Mouse (Mus musculus): ENCODE results near the gene Gm45261. TPM values are rescaled to one million over a fixed set of nuclear protein-coding genes. Genes with fewer than 3 reads are reported as not detected.
A peak's percentile ranks its signal among the peaks of the same experiment; 100 is the strongest.

Gm45261 gene
- total and polyA plus RNA-seq, 2 experiments, result not detected

DNA sequence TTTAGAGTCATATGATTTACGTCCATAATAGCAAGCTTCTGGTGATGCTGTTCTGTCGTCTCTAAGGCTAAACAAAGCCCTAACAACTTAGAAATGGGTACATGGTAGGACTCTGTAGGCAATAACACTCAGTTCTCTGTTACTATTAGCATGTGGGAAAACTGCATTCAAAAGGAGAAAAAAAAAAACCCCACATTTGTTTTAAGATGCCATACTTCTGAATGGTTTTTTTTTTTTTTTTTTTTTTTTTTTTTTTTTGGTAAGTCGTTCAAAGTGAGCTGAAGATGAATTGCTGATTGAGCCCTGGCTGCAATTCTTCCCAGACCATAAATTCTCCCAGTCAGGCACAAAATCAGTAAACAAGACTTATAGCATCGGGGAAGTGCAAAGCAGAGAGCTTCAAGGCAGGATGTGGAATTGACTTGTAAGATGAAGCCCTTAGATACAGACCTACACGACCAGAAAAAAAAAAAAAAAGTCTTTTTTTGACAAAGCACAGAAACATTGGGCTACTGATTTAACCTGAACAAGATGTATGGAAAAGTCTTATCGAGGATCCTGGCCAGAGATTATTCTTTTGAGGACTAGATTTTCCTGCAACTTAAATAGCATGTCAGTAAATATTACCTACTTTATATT, 51.7 kb downstream of the Gm45261 start:
- TF ChIP-seq CTCF (IDR thresholded peaks at IDR 0.05; ENCODE audit: low read depth, low read length) (no peak), POLR2A (IDR thresholded peaks at IDR 0.05; ENCODE audit: extremely low read depth, insufficient read depth, low read length) (no peak)
- H3K36me3 ChIP-seq (ENCODE audit: control insufficient read depth, insufficient read depth, low read length), result no peaks in the 10 kb centered on the region
- H3K4me3 ChIP-seq (ENCODE audit: insufficient read depth, low read depth, low read length), result no peak overlapping the region
- no peak for DNase-seq (ENCODE audit: extremely low read depth, low read depth, low spot score)
- H3K9ac ChIP-seq (ENCODE audit: low read depth, low read length), result no peak overlapping the region
- H3K79me2 ChIP-seq (ENCODE audit: control insufficient read depth, insufficient read depth, low read length), result no peaks in the 10 kb centered on the region
- H3K27ac ChIP-seq (replicated peaks; ENCODE audit: insufficient read depth, low read depth, low read length), result no peak overlapping the region
- H3K27me3 ChIP-seq (ENCODE audit: control insufficient read depth, insufficient read depth, low read length), result no peaks in the 10 kb centered on the region
- WGBS, result 63% methylated on average over 6 of the region's 6 CpGs
- H3K4me1 ChIP-seq (ENCODE audit: control insufficient read depth, insufficient read depth, low read length), result peaks cover 1% of the 10 kb centered on the region; the same call in 1 of the 2 replicates

DNA sequence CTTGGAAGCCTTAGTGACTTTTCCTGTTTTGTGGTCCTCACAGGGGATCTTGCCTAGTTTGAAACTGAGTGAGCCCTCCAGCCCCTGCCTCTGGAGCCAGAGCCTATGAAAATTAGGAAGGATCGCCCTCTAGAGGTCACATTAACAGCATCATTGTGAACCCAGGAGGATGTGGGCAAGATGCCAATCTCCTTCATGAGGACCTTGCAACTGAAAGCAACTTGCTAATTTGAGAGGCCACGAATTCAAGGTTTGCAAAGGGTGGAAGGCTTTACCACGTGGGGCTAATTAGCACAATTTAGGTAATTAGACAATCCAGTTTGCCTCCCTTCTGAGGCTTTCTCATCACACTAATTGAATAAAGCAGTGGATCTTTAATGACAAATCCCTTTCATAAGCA, 52.7 kb downstream of the Gm45261 start:
- peak; percentile 71 for DNase-seq (ENCODE audit: extremely low read depth, low read depth, low spot score)
- Histone ChIP-seq H3K27me3 (ENCODE audit: control insufficient read depth, insufficient read depth, low read length) (no peaks in the 10 kb centered on the region), H3K9ac (ENCODE audit: low read depth, low read length) (no peak overlapping the region), H3K79me2 (ENCODE audit: control insufficient read depth, insufficient read depth, low read length) (no peaks in the 10 kb centered on the region), H3K4me1 (ENCODE audit: control insufficient read depth, insufficient read depth, low read length) (peaks cover 1% of the 10 kb centered on the region; the same call in 1 of the 2 replicates), H3K27ac (replicated peaks; ENCODE audit: insufficient read depth, low read depth, low read length) (no peak overlapping the region), H3K4me3 (ENCODE audit: insufficient read depth, low read depth, low read length) (no peak overlapping the region), H3K36me3 (ENCODE audit: control insufficient read depth, insufficient read depth, low read length) (no peaks in the 10 kb centered on the region)
- WGBS, result 2% methylated on average over 3 of the region's 3 CpGs
- peak; percentile 55 for TF ChIP-seq CTCF (IDR thresholded peaks at IDR 0.05; ENCODE audit: low read depth, low read length)
- TF ChIP-seq POLR2A (IDR thresholded peaks at IDR 0.05; ENCODE audit: extremely low read depth, insufficient read depth, low read length), result no peak

DNA sequence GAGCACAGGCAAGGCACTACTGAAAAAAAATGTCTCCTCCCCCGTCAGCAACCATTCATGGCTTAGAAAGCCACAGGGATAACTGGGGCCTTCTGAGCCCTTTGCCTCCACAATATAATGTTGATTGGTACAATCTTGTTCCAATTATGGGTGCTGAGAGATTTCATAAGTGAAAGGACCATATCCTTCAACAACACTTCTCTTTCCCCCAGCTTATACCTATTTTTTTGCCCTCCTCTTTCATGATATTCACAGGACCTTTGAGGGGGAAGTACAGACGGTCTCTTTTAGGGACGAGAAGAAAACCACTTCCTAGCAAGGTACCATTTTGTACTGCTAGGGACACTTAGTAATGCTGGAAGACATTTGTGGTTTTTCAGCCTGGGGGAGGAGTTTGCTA, 57.1 kb downstream of the Gm45261 start:
- DNase-seq (ENCODE audit: extremely low read depth, low read depth, low spot score), result no peak
- Histone ChIP-seq H3K4me1 (ENCODE audit: control insufficient read depth, insufficient read depth, low read length) (peaks cover 1% of the 10 kb centered on the region; the same call in 1 of the 2 replicates), H3K36me3 (ENCODE audit: control insufficient read depth, insufficient read depth, low read length) (no peaks in the 10 kb centered on the region), H3K9ac (ENCODE audit: low read depth, low read length) (no peak overlapping the region), H3K27me3 (ENCODE audit: control insufficient read depth, insufficient read depth, low read length) (no peaks in the 10 kb centered on the region), H3K79me2 (ENCODE audit: control insufficient read depth, insufficient read depth, low read length) (no peaks in the 10 kb centered on the region), H3K4me3 (ENCODE audit: insufficient read depth, low read depth, low read length) (no peak overlapping the region), H3K27ac (replicated peaks; ENCODE audit: insufficient read depth, low read depth, low read length) (no peak overlapping the region)
- TF ChIP-seq POLR2A (IDR thresholded peaks at IDR 0.05; ENCODE audit: extremely low read depth, insufficient read depth, low read length), result no peak
- TF ChIP-seq CTCF (IDR thresholded peaks at IDR 0.05; ENCODE audit: low read depth, low read length), result no peak
- WGBS, result 90% methylated on average over 3 of the region's 3 CpGs

DNA sequence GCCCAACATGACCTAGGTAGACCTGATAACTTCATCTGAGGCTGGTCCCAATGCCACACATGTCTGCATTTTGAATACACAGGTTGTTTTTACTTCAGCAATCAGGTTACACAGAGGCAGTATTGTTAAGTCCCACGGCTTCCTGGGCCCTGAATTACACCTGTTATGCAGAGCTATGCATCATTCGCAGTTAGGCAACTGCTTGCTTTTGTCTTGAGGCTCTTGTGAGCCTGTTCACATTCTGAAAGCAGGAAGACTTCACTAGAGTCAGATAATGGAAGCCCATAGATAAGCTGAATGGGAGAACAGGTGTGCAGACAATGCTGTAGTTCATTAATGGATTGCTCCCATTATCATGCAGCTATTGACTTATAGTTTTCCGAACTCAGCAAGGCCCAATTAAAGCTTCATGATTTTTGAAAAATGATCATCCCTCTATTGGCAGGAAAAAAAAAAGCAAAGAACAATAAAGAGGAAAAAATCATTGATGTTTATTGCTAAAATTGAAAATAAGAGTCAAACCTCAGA, 57.8 kb downstream of the Gm45261 start:
- TF ChIP-seq CTCF (IDR thresholded peaks at IDR 0.05; ENCODE audit: low read depth, low read length), result no peak
- TF ChIP-seq POLR2A (IDR thresholded peaks at IDR 0.05; ENCODE audit: extremely low read depth, insufficient read depth, low read length), result no peak
- no peak overlapping the region for H3K27ac ChIP-seq (replicated peaks; ENCODE audit: insufficient read depth, low read depth, low read length)
- no peak for DNase-seq (ENCODE audit: extremely low read depth, low read depth, low spot score)
- H3K9ac ChIP-seq (ENCODE audit: low read depth, low read length), result no peak overlapping the region
- H3K27me3 ChIP-seq (ENCODE audit: control insufficient read depth, insufficient read depth, low read length), result no peaks in the 10 kb centered on the region
- H3K79me2 ChIP-seq (ENCODE audit: control insufficient read depth, insufficient read depth, low read length), result no peaks in the 10 kb centered on the region
- no peaks in the 10 kb centered on the region for H3K4me1 ChIP-seq (ENCODE audit: control insufficient read depth, insufficient read depth, low read length)
- H3K36me3 ChIP-seq (ENCODE audit: control insufficient read depth, insufficient read depth, low read length), result no peaks in the 10 kb centered on the region
- H3K4me3 ChIP-seq (ENCODE audit: insufficient read depth, low read depth, low read length), result no peak overlapping the region
- WGBS, result 97% methylated on average over 3 of the region's 3 CpGs

DNA sequence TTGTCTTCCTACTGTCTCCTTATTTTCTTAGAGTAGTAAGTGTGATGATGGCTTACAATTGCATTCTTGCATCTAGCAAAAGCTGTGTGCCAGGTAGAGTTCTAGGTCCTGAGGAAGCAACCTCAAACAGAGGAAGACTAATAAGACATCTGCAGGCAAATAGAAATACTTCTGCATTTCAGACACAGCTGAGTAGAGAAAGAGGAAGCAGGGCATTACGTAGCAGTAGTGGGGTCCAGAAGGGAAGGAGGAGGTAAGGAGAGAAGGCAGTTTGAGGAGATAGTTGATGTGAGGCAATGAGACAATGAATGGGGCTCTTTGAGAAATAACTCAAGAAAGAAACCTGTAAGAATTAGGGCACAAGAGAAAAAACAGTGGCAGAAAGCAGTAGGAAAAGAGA, 59.3 kb downstream of the Gm45261 start:
- no peaks in the 10 kb centered on the region for H3K36me3 ChIP-seq (ENCODE audit: control insufficient read depth, insufficient read depth, low read length)
- no peak for DNase-seq (ENCODE audit: extremely low read depth, low read depth, low spot score)
- 91% methylated on average over 1 of the region's 1 CpGs for WGBS
- no peak for TF ChIP-seq POLR2A (IDR thresholded peaks at IDR 0.05; ENCODE audit: extremely low read depth, insufficient read depth, low read length)
- TF ChIP-seq CTCF (IDR thresholded peaks at IDR 0.05; ENCODE audit: low read depth, low read length), result no peak
- no peaks in the 10 kb centered on the region for H3K4me1 ChIP-seq (ENCODE audit: control insufficient read depth, insufficient read depth, low read length)
- no peaks in the 10 kb centered on the region for H3K79me2 ChIP-seq (ENCODE audit: control insufficient read depth, insufficient read depth, low read length)
- H3K9ac ChIP-seq (ENCODE audit: low read depth, low read length), result no peak overlapping the region
- no peak overlapping the region for H3K4me3 ChIP-seq (ENCODE audit: insufficient read depth, low read depth, low read length)
- no peaks in the 10 kb centered on the region for H3K27me3 ChIP-seq (ENCODE audit: control insufficient read depth, insufficient read depth, low read length)
- H3K27ac ChIP-seq (replicated peaks; ENCODE audit: insufficient read depth, low read depth, low read length), result no peak overlapping the region

Other genes with a start within 250 kb of the Gm45261 start
- gene Fam124b, start 243.0 kb downstream of the Gm45261 start, total RNA-seq (2014; rRNA removed), result not detected in 2 replicates
- gene Fam124b, start 243.0 kb downstream of the Gm45261 start, polyA plus RNA-seq (2012; rRNA removed), result not detected in 2 replicates
- 41.8 and 59.1 TPM in 2 replicates for gene Cul3, start 121.0 kb downstream of the Gm45261 start, total RNA-seq (2014; rRNA removed)
- 7.4 and 7.8 TPM in 2 replicates for gene Cul3, start 121.0 kb downstream of the Gm45261 start, polyA plus RNA-seq (2012; rRNA removed)

Data from liver, adult 2 months (tissue).